Mouse (Mus musculus): ENCODE results near the gene Hist1h2bl.
"Not testable (repeated sequence)": the region's sequence is repeated elsewhere in the genome, so short reads cannot be mapped to it uniquely, and the experiment has no call there.

The Hist1h2bl gene

DNA sequence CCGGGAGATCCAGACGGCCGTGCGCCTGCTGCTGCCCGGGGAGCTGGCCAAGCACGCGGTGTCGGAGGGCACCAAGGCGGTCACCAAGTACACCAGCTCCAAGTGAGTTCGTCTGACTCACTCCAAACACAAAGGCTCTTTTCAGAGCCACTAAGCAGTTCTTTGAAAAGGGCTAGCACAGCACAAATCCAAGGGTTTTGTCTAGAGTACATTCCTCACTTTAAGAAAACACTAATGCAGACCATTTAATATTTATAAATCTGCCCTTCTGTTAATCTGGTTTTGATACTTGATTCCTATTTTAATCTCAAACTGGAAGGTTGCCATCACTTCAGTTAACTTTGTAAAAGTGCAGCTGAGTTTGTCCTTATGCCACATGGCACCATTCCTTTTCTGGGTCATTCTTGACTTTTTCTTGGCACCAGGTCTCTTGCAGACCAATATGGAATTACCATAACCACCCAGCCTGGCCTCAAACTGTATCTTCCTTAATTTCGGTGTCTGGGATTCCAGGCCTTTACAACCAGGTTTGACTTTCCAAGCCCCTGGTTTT, 6.5 kb upstream of the Hist1h2bl start:
- DNase-seq (ENCODE audit: low spot score) = no peak

DNA sequence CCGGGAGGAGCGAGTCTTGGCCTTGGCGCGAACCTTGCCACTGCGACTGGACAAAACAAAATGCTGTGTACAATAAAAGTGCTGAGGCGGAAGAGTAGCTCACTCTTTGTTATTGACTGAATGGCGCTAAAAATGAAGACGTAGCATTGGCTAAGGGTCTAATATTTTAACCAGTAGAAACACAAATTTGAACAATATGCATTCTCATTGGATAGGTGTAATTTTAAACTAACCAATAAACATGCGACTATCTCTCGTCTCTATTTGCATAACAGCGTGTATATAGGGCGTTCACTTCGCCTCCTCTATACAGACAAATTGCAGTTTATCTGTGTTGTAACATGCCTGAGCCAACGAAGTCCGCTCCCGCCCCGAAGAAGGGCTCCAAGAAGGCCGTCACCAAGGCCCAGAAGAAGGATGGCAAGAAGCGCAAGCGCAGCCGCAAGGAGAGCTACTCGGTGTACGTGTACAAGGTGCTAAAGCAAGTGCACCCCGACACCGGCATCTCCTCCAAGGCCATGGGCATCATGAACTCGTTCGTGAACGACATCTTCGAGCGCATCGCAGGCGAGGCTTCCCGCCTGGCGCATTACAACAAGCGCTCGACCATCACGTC, 5.9 kb upstream of the Hist1h2bl start, which contains the start of gene Hist1h2bm:
Gene Hist1h2bm, plus strand, starts transcription at position 288 of the 616 bp plus-strand sequence.
- peak; percentile 54 for DNase-seq (ENCODE audit: low spot score)

DNA sequence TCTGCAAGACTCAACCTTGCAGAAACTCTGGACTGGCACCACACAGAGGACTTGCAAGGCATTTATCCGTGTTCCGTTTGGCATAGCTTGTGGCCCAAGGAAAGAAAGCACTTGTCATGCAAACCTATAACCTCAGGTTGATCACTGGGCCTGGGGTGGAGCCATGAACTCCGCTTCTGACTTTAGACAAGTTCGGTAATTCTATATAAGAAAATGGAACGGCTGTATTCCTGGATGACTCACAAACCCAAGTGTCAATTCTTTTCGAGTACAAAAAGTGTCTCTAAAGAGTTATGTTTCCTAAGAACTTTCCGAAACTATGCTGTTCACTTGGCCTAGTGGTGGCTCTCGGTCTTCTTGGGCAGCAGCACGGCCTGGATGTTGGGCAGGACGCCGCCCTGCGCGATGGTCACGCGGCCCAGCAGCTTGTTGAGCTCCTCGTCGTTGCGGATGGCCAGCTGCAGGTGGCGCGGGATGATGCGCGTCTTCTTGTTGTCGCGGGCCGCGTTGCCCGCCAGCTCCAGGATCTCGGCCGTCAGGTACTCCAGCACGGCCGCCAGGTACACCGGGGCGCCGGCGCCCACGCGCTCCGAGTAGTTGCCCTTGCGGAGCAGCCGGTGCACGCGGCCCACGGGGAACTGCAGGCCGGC, 5.3 kb upstream of the Hist1h2bl start:
- DNase-seq (ENCODE audit: low spot score) = not testable (repeated sequence)

GRCm38 (mm10) chr13:21718381-21719080, 2.6 kb upstream of the Hist1h2bl start:
- no peak for DNase-seq (ENCODE audit: low spot score)

DNA sequence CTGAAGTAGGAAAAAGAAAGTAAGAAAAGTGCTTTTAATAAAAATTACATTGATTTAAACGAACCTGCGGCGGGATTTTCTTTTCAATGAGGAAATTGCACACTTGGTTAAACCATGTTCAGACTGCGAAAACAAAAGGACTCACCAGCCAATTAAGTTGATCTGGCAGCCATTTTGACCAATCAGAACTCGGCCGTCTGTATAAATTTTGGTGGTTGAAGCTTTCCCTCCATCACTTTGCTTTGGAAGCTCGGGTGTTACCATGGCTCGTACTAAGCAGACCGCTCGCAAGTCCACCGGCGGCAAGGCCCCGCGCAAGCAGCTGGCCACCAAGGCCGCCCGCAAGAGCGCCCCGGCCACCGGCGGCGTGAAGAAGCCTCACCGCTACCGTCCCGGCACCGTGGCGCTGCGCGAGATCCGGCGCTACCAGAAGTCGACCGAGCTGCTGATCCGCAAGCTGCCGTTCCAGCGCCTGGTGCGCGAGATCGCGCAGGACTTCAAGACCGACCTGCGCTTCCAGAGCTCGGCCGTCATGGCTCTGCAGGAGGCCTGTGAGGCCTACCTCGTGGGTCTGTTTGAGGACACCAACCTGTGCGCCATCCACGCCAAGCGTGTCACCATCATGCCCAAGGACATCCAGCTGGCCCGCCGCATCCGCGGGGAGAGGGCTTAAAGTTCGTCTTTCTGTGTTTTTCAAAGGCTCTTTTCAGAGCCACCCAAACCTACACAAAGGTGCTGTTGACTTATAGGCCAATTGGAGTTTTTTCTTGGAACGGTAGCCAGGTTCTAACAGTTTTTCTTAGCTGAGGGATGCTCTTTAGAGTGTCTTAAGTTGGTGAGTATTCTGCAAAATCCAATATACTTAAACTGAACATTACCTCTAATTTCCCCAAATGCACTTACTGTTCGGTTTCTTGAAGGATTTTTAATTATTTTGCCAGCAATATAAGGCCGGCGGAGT, 1.7 kb upstream of the Hist1h2bl start, which contains the start of gene Hist1h3h:
Gene Hist1h3h, plus strand, starts transcription at position 263 of the 961 bp plus-strand sequence.
- peak; percentile 74 for DNase-seq (ENCODE audit: low spot score)

DNA sequence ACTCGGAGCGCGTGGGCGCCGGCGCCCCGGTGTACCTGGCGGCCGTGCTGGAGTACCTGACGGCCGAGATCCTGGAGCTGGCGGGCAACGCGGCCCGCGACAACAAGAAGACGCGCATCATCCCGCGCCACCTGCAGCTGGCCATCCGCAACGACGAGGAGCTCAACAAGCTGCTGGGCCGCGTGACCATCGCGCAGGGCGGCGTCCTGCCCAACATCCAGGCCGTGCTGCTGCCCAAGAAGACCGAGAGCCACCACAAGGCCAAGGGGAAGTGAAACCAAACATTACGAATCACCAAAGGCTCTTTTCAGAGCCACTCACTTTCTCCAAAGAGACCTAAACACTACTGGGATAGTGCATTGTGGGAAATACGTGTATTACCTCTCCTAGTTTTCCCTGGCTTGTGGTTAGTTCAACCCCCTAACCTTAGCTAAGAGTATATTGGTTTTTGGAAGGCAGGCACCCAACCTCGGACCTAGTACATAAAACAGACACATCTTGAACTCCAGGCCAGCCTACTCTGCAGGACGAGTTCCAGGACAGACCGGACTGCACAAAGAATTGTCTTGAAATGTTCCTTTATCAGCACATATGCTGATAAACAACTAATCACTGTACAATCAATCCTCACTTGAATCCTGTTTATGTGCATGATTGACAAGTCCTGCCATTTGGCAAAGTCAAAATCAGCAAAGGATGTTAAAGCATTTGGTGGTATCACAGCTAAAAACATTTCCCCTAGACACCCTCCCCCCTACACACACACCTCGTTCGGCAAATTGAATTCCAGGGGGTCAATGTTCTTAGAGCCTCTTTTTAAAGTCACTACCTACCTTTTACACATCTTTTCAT, 823 bp upstream of the Hist1h2bl start:
- DNase-seq (ENCODE audit: low spot score) = not testable (repeated sequence)

DNA sequence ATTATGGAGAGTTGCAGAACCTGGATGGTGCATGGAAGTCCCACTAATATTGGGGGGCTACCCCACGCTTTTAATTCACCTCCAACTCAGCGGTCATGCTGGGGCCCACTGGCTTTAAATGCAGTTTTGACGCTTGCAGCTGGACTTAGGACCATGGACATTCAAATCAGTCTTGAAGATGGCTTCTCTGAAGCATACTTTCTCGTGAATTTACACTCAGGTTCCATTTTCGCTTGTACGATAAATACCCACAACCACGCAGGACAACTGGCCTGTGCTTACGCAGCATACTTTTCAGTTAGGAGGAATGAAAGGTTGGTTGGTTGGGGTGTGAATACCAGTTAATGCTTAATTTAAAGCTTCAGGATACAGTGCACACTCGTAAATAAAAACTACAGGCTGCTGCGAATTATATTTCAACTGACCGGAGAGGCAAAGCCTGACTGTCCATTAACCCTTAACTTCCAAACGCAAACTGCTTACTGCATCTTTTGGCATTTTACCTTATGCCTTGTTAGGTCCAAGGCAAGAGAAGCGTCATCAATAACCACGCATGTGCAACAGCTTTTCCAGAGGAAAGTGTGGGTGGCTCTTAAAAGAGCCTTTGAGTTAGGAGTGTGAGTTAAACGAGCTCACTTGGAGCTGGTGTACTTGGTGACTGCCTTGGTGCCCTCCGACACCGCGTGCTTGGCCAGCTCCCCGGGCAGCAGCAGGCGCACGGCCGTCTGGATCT, 646 bp downstream of the Hist1h2bl start:
- no peak for DNase-seq (ENCODE audit: low spot score)

DNA sequence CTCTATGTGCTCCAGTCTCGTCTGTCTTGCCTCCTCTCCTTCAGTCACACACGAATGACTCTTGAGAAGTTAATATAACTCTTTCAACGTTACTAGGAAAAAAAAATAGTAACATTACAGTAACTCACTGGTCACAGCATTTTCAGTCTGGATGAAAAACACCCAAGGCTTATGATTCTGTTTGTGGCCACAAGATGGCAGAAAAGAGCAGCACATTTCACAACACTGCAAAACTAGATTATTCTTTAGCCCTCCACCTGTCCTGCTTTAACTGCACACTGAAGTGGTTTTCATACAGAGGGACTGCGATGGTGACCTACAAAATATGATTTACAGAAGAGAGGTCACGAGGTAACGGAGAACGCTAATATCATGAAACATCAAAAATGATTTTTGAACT, 1.2 kb downstream of the Hist1h2bl start:
- peak; percentile 59 for DNase-seq (ENCODE audit: low spot score)

GRCm38 (mm10) chr13:21711698-21712097, 4.2 kb downstream of the Hist1h2bl start:
- no peak for DNase-seq (ENCODE audit: low spot score)

GRCm38 (mm10) chr13:21710821-21711525, 5.0 kb downstream of the Hist1h2bl start:
- peak; percentile 85 for DNase-seq (ENCODE audit: low spot score)

GRCm38 (mm10) chr13:21710031-21710711, 5.8 kb downstream of the Hist1h2bl start:
- peak; percentile 93 for DNase-seq (ENCODE audit: low spot score)

GRCm38 (mm10) chr13:21706669-21707068, 9.3 kb downstream of the Hist1h2bl start:
- no peak for DNase-seq (ENCODE audit: low spot score)

GRCm38 (mm10) chr13:21697811-21698210, 18.1 kb downstream of the Hist1h2bl start, which contains the start of gene Olfr1359:
TSS of gene Olfr1359 (plus strand) at chr13:21698111.
- DNase-seq (ENCODE audit: low spot score) = no peak

DNA sequence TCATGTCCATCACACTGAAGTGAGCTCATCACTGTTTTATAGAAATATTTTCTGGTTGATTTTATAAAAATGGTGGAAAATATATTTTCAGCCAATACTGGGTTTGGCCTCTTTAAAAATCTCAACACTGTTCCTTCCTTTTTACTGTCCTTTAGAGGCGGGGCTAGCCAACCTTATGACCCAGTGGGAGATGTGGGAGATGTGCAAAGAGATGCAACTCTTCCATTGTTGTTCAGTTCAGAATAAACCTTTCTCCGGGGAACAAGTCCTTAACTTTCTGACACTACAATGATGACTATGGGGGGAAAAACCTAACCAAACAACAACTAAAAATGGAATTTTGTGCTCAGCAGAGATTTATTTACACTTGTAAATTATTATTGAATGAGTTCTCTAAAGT, 38.6 kb downstream of the Hist1h2bl start, which contains the start of gene Olfr1360:
Gene Olfr1360, minus strand, starts transcription at position 101 of the 400 bp plus-strand sequence.
- no peak for DNase-seq (ENCODE audit: low spot score)
